Mouse (Mus musculus): ENCODE results near the gene Gin1. TPM values are rescaled to one million over a fixed set of nuclear protein-coding genes. Genes with fewer than 3 reads are reported as not detected.
"Not testable (repeated sequence)": the region's sequence is repeated elsewhere in the genome, so short reads cannot be mapped to it uniquely, and the experiment has no call there.

The Gin1 gene
- total and polyA plus RNA-seq, 2 experiments from 2014 or later = 0.80 to 21.3 TPM

GRCm38 (mm10) chr1:97761477-97761876 is 8.5 kb upstream of the Gin1 start:
- Histone ChIP-seq H3K4me1 (ENCODE audit: control insufficient read depth, insufficient read depth) (peaks cover 9% of the 10 kb centered on the region; the same call in 1 of the 2 replicates), H3K9me3 (replicated peaks; ENCODE audit: control insufficient read depth, low read length) (no peaks in the 10 kb centered on the region), H3K27ac (ENCODE audit: low read depth) (peak overlapping the region; percentile 85), H3K36me3 (replicated peaks; ENCODE audit: control insufficient read depth, insufficient read depth, low read length) (no peaks in the 10 kb centered on the region; the same call in 1 of the 2 replicates), H3K9ac (replicated peaks; ENCODE audit: low read depth, low read length) (peak overlapping the region; percentile 17; the same call in 1 of the 2 replicates), H3K4me3 (ENCODE audit: low read depth, low read length) (peak overlapping the region; percentile 45), H3K27me3 (ENCODE audit: control insufficient read depth, insufficient read depth, low read length) (no peaks in the 10 kb centered on the region), H3K4me2 (ENCODE audit: low read depth, low read length) (peak overlapping the region; percentile 62)
- 21% methylated on average over 6 of the region's 6 CpGs for WGBS
- peak; percentile 80 for ATAC-seq (ENCODE audit: insufficient read depth, low read depth)
- peak; percentile 75 for DNase-seq (ENCODE audit: low spot score)
- TF ChIP-seq CTCF (IDR thresholded peaks at IDR 0.05; ENCODE audit: low read depth) (no peak), EP300 (IDR thresholded peaks at IDR 0.05; ENCODE audit: low read depth) (peak; percentile 74)

- not testable (repeated sequence) for H3K27me3 ChIP-seq (ENCODE audit: control insufficient read depth, insufficient read depth, low read length); H3K36me3 ChIP-seq (replicated peaks; ENCODE audit: control insufficient read depth, insufficient read depth, low read length); DNase-seq (ENCODE audit: low spot score); H3K4me3 ChIP-seq (ENCODE audit: low read depth, low read length); H3K9me3 ChIP-seq (replicated peaks; ENCODE audit: control insufficient read depth, low read length); H3K27ac ChIP-seq (ENCODE audit: low read depth); H3K4me1 ChIP-seq (ENCODE audit: control insufficient read depth, insufficient read depth); ATAC-seq (ENCODE audit: insufficient read depth, low read depth); H3K9ac ChIP-seq (replicated peaks; ENCODE audit: low read depth, low read length)
- H3K4me2 ChIP-seq (ENCODE audit: low read depth, low read length) = peak overlapping the region; percentile 28
- 76% methylated on average over 4 of the region's 4 CpGs for WGBS
Measured at GRCm38 (mm10) chr1:97765712-97766111, 4.3 kb upstream of the Gin1 start.

GRCm38 (mm10) chr1:97768089-97768488 is 1.9 kb upstream of the Gin1 start:
- no peaks in the 10 kb centered on the region for H3K36me3 ChIP-seq (replicated peaks; ENCODE audit: control insufficient read depth, insufficient read depth, low read length)
- H3K27me3 ChIP-seq (ENCODE audit: control insufficient read depth, insufficient read depth, low read length) = no peaks in the 10 kb centered on the region
- peak overlapping the region; percentile 73 for H3K9ac ChIP-seq (replicated peaks; ENCODE audit: low read depth, low read length)
- peak overlapping the region; percentile 98 for H3K4me3 ChIP-seq (ENCODE audit: low read depth, low read length)
- ATAC-seq (ENCODE audit: insufficient read depth, low read depth) (no peak), DNase-seq (ENCODE audit: low spot score) (no peak)
- H3K9me3 ChIP-seq (replicated peaks; ENCODE audit: control insufficient read depth, low read length) = no peaks in the 10 kb centered on the region
- H3K4me2 ChIP-seq (ENCODE audit: low read depth, low read length) = peak overlapping the region; percentile 70
- no peak overlapping the region for H3K27ac ChIP-seq (ENCODE audit: low read depth)
- WGBS = 48% methylated on average over 2 of the region's 2 CpGs
- H3K4me1 ChIP-seq (ENCODE audit: control insufficient read depth, insufficient read depth) = peaks cover 12% of the 10 kb centered on the region
- TF ChIP-seq EP300 (IDR thresholded peaks at IDR 0.05; ENCODE audit: low read depth) (no peak), CTCF (IDR thresholded peaks at IDR 0.05; ENCODE audit: low read depth) (no peak)

GRCm38 (mm10) chr1:97768906-97769293 is 1.1 kb upstream of the Gin1 start:
- Histone ChIP-seq H3K27me3 (ENCODE audit: control insufficient read depth, insufficient read depth, low read length) (no peaks in the 10 kb centered on the region), H3K36me3 (replicated peaks; ENCODE audit: control insufficient read depth, insufficient read depth, low read length) (no peaks in the 10 kb centered on the region), H3K9ac (replicated peaks; ENCODE audit: low read depth, low read length) (peak overlapping the region; percentile 73), H3K4me2 (ENCODE audit: low read depth, low read length) (peak overlapping the region; percentile 70), H3K4me1 (ENCODE audit: control insufficient read depth, insufficient read depth) (peaks cover 12% of the 10 kb centered on the region), H3K4me3 (ENCODE audit: low read depth, low read length) (peak overlapping the region; percentile 98), H3K27ac (ENCODE audit: low read depth) (peak overlapping the region; percentile 95), H3K9me3 (replicated peaks; ENCODE audit: control insufficient read depth, low read length) (no peaks in the 10 kb centered on the region)
- ATAC-seq (ENCODE audit: insufficient read depth, low read depth) (no peak), DNase-seq (ENCODE audit: low spot score) (no peak)
- TF ChIP-seq EP300 (IDR thresholded peaks at IDR 0.05; ENCODE audit: low read depth) = no peak
- no peak for TF ChIP-seq CTCF (IDR thresholded peaks at IDR 0.05; ENCODE audit: low read depth)
- WGBS = 4% methylated on average over 7 of the region's 7 CpGs

- DNase-seq (ENCODE audit: low spot score) (no peak), ATAC-seq (ENCODE audit: insufficient read depth, low read depth) (peak; percentile 21)
- Histone ChIP-seq H3K4me2 (ENCODE audit: low read depth, low read length) (peak overlapping the region; percentile 70), H3K4me3 (ENCODE audit: low read depth, low read length) (peak overlapping the region; percentile 98), H3K9me3 (replicated peaks; ENCODE audit: control insufficient read depth, low read length) (no peaks in the 10 kb centered on the region), H3K27me3 (ENCODE audit: control insufficient read depth, insufficient read depth, low read length) (no peaks in the 10 kb centered on the region), H3K36me3 (replicated peaks; ENCODE audit: control insufficient read depth, insufficient read depth, low read length) (no peaks in the 10 kb centered on the region), H3K9ac (replicated peaks; ENCODE audit: low read depth, low read length) (peak overlapping the region; percentile 73), H3K4me1 (ENCODE audit: control insufficient read depth, insufficient read depth) (peaks cover 9% of the 10 kb centered on the region; the same call in 1 of the 2 replicates), H3K27ac (ENCODE audit: low read depth) (peak overlapping the region; percentile 95)
- 1% methylated on average over 40 of the region's 40 CpGs for WGBS
- TF ChIP-seq EP300 (IDR thresholded peaks at IDR 0.05; ENCODE audit: low read depth) (no peak), CTCF (IDR thresholded peaks at IDR 0.05; ENCODE audit: low read depth) (no peak)
Measured at GRCm38 (mm10) chr1:97769294-97769903, 573 bp upstream of the Gin1 start.

GRCm38 (mm10) chr1:97771118-97771517 is 1.1 kb downstream of the Gin1 start:
- Histone ChIP-seq H3K9me3 (replicated peaks; ENCODE audit: control insufficient read depth, low read length) (no peaks in the 10 kb centered on the region), H3K4me3 (ENCODE audit: low read depth, low read length) (peak overlapping the region; percentile 98), H3K4me1 (ENCODE audit: control insufficient read depth, insufficient read depth) (peaks cover 7% of the 10 kb centered on the region; the same call in 1 of the 2 replicates), H3K9ac (replicated peaks; ENCODE audit: low read depth, low read length) (peak overlapping the region; percentile 73), H3K4me2 (ENCODE audit: low read depth, low read length) (peak overlapping the region; percentile 64), H3K36me3 (replicated peaks; ENCODE audit: control insufficient read depth, insufficient read depth, low read length) (no peaks in the 10 kb centered on the region; the same call in 1 of the 2 replicates), H3K27me3 (ENCODE audit: control insufficient read depth, insufficient read depth, low read length) (no peaks in the 10 kb centered on the region), H3K27ac (ENCODE audit: low read depth) (peak overlapping the region; percentile 95)
- 39% methylated on average over 7 of the region's 7 CpGs for WGBS
- TF ChIP-seq CTCF (IDR thresholded peaks at IDR 0.05; ENCODE audit: low read depth) (no peak), EP300 (IDR thresholded peaks at IDR 0.05; ENCODE audit: low read depth) (no peak)
- peak; percentile 52 for DNase-seq (ENCODE audit: low spot score)
- no peak for ATAC-seq (ENCODE audit: insufficient read depth, low read depth)

Data from heart, postnatal 0 days (tissue).